Mouse (Mus musculus): Measurements from ENCODE around the gene Rpl18. TPM values are rescaled to one million over a fixed set of nuclear protein-coding genes. Genes with fewer than 3 reads are reported as not detected.

Rpl18 gene
- 100 to 1,000 TPM; 340 to 384 (median 357) TPM for total RNA-seq (2022)

DNA sequence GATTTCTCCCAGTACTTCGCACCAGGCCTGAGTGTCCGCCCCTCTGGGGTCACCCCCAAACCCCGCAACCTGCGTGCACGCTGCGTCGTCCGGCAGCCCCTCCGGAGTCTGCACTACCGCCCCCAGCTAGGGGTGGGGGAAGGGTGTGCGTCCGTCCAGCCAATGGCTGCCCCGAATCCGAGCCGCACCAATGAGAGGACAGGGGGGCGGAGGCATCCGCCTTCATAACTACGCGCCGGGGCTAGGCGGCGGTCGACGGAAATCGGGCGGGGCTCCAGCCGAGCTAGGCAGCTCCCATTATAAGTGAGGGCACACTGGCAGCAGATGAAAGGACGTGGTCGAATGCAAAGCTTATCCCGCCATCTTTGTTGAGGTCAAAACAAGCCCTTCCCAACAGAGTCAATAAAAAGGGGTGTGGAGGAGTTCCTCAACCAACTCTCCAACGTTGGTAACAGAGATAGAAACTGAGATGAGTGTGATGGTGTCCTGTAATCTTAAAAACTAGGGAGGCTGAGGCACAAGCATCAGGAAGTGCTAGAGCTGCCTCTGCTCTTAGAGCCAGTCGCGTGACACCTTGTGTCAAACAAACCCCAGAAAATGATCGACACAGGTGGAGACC lies at the start of gene Rpl18:
Gene Rpl18, plus strand, starts transcription at position 368 of the 619 bp plus-strand sequence.
- DNase-seq (ENCODE audit: low spot score in 2 of 2): peak; percentile 88 to 99

DNA sequence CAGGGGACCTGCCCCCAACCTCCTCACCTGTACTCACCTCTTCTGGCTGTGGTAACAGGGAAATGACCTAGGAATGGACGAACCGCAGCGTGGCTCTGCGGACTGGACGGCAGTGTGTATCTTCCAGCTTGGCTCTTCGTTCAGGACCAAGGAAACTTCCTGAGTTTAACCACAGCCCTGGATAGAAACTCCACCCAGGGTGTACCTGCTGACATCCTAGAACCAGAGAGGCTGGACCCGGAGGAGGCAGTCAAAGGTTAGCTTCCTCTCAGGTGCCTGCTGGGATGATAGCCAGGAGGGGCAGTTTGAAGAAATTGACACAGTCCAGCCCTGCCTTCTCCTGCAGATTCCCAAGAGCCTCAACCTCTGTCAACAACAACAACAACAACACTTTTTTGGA lies 49.1 kb upstream of the Rpl18 start, which contains the start of gene Fut2:
Gene Fut2, minus strand, starts transcription at position 234 of the 400 bp plus-strand sequence.
- no peak for DNase-seq (ENCODE audit: low spot score in 2 of 2)

DNA sequence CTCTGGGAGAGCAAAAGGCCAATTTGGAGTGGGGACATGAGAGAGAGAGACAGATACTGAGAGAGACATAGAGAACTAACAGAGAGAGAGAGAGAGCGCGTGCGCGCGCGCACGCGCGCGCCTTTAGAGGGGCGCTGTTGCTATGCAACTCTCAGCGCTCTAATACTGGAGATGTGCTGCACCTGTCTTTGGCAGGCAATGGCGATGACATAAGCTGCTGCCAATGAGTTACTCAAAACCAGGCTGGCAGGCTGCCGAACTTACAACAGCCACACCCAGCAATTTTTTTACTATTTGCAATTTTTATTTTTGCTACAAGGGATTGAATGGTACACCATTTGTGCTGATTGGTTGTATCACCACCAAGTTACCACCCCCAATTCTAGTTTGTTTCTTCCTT lies 47.5 kb upstream of the Rpl18 start:
- no peak for DNase-seq (ENCODE audit: low spot score in 2 of 2)

DNA sequence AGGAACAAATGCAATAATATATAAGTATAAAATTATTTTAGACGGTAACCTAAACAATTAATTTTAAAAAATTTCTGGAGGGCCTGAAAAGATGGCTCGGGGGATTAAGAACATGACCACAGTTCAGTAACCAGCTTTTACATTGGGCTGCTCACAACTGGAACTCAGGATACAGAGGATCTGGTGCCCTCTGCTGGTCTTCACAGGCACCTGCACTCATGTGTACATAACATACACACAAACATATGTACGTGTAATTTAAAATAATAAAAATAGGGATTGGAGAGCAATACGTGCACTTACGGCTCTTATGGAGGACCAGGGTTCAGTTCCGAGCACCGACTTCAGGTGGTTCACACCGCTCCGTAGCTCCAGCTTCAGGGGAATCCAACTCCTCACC lies 46.3 kb upstream of the Rpl18 start:
- DNase-seq (ENCODE audit: low spot score in 2 of 2): no peak

DNA sequence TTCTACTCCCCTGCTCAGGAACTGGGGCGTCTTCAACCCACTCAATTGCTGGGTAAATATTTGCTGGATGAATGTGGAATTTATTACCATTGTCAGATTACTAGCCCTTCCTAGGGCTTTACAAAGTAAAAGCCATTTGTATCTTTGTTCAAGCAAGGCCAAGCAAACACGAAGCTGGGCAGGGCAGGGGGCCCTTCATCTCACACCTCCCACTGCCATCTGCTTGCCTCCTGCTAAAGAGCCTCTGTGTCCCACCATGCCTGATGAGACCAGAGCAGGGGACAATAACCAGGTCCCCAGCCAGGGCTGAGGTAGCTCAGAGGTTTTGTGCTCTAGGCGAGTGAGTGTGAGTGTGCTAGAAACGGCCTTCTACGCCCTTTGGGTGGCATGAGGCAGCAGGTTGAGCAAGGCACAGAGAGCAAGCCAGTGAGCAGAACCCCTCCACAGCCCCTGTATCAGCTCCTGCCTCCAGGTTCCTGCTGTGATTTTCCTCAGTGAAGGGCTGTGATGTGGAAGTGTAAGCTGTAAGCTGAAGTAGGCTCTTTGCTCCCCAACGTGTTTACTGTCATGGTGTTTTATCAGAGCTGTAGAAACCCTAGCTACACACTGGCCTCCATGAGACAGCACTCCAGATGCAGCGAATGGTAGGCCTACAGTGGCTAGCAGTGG lies 37.5 kb upstream of the Rpl18 start:
- no peak for DNase-seq (ENCODE audit: low spot score in 2 of 2)

DNA sequence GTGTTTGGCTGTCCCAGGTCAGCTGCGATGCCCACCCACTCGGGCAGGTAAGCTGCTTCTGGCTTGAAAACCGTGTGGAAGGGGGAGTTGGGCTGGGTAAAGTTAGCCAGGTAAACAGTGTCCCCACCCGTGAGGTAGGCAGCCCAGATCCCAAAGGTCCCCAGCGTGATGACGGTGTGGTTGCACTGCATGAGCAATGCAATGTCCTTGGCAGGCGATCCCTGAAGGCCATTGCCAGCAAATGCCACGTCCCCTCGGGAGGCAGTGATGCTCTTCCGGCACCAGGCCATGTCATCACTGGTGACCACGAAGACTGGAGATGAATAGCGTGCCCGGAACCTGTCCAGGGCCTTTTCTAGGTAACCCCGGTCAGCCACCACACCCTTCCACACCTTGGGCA lies 36.7 kb upstream of the Rpl18 start:
- no peak for DNase-seq (ENCODE audit: low spot score in 2 of 2)

DNA sequence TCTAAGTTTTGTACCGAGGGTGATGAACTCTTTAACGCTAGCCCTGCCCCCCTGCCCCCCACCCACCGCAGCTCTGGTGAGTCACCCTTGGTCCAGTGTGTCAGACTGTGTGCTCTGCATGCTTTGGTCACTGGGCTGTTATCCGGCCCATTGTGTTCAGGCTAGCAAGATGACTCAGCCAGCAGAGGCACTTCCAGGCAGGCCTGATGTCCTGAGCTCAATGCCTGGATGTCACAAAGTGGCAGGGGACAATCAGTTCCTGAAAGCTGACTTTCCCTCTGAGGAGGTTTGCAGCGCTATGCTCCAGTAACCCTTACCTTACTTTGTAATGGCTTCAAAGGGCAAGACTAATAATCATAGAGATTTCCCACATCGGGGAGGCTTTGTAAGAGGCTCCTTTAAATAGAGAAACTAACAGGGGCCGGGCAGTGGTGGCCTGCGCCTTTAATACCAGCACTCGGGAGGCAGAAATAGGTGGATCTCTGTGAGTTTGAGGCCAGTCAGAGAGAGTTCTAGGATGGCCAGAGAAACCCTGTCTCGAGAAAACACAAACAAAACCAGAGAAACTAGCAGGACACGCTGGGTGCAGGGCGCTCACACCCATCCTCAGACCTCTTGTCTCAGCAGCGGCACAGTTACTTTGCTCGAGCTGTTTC lies 35.2 kb upstream of the Rpl18 start:
- no peak for DNase-seq (ENCODE audit: low spot score in 2 of 2)

DNA sequence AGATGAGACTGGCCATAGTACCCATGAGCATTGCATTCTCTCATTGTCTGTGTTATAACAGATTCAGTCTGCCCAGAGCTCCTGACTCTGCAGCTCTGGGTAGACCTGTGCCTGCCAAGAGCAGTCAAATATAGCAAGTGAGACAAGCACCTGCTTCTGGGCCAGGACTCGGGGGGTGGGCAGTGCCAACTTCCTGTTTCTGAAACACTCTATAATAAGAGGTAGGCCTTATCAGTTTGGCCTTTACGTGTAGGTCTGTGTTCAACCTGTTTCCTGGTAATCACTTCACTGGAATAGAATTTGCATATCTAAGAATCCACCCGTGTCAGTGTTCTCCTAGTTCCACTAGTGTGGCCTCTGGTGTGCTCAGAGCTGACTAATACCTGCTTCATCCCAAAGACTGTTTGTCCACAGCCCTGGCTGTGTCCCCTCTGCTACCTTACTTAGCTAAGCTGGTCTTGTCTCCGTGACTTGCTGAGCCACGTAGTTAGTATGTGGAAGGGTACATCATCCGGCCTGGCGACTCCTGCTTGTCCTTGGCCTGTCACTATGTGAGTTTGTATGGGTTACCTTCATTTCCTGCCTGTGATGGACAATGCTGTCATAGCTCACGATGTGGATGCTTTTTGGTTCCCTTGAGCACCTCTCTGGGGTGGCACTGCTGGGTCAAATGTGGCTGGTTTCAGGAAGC lies 34.1 kb upstream of the Rpl18 start:
- DNase-seq (ENCODE audit: low spot score in 2 of 2): no peak

DNA sequence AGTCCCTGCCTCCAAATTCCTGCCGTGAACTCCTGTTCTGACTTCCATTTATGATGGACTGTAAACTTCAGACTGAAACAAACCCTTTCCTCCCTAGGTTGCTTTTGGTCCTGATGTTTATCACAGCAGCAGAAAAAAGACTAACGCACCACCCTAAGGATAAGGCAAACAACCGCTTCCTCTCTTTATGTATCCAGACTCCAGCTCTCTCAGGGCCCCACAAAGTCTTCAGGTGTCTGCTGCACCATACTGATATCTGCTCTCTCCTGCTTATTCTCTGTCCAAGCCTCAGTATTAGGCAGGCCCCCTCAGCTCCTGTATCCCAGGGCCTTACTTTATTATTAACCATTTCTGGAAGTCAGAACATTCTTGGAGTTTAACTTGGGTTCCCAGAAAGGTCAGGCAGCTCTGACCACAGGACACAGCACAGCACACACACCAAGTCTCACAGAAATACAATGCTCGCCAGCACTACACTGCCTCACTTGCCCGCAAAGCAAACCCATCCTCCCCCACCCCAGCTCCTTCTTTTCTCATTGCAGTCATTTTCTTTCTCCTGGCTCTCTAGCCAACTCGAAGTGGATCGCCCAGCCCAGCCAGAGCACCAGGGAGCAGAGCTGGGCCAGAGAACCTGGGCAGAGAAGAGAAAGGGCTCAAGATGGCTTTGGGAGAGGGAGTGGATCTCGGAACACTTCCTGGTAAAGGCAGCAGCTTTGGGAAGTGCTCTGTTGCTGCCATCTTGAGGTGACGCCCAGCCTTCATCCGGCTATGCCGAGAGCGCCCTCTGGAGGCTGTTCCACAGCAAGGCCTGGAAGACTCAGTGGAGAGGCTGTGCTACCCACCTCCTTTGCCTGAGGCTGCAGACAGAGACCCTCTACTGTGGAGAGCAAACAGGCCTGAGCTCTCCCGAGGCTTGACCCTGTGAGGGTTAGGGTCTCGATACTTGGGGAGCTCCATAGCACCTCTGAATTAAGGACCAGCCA lies 32.8 kb upstream of the Rpl18 start:
- DNase-seq (ENCODE audit: low spot score in 2 of 2): peak; percentile 46 to 73

DNA sequence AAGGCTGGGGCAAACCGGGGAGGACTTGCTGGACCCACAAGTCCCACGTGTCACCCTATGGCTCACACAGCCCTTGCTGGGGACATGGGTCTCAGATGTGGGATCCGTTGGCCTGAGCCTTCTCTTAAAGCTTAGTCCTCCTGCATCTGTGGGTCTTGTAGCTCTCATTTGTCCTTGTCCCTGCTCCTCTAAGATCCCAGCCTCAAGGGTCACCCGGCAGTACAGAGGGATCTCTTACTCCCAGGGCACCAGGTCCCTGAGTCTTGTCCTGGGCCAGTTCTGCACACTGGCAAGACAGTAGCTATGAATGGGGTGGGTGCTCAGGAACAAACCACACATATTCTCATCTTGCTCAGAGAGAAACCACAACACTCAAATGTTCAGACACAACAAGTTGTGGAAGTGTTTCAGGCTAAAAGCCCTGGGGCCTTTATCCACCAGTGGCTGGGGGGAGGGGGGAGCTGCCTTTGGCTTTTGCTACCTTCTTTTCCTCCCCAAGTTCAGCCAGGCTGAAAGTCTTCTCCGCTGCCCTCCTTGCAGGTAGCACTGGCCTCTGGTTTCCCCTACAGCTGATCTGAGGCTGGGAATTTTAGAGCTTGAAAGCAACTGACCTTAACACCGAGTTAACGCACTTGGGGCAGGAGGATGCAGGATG lies 31.7 kb upstream of the Rpl18 start, which contains the start of gene Ntn5:
Gene Ntn5, plus strand, starts transcription at position 627 of the 655 bp plus-strand sequence.
- no peak for DNase-seq (ENCODE audit: low spot score in 2 of 2)

DNA sequence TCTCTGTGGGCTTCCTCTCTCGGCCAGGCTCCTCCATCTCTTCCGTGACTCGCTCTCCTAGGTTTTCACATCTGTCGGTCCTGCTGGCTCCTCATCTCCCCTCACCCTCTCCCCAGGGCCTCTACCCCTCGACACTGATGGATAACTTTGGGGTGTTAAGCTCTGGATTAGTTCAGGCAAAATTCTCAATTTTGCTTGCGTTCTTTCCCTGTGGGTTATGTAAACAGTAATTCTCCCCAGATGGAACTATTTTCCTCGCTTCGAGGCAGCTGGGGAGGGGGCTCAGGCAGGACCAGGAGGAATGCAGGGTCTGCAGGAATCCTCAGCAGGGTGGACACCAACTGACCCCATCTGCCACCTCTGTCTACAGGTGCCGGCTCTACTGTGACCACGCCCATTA lies 29.4 kb upstream of the Rpl18 start:
- no peak for DNase-seq (ENCODE audit: low spot score in 2 of 2)

DNA sequence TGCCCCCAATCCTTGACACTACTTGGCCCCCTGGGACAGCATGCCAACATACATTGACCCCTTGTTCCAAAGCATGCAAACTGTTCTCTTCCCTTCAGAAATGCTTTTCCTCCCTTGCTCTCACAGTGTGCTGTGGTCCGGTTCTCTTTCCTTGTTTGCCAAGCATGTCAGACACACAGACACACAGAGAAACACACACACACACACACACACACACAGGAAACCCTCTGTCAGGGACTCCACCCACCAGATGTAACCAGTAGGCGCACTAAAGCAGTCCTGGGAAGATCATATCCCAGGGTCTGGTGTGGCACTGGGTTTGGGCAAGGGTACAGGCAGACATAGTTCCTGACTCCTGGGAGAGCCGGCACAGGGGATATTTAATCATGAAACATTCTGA lies 28.4 kb upstream of the Rpl18 start:
- DNase-seq (ENCODE audit: low spot score in 2 of 2): no peak

DNA sequence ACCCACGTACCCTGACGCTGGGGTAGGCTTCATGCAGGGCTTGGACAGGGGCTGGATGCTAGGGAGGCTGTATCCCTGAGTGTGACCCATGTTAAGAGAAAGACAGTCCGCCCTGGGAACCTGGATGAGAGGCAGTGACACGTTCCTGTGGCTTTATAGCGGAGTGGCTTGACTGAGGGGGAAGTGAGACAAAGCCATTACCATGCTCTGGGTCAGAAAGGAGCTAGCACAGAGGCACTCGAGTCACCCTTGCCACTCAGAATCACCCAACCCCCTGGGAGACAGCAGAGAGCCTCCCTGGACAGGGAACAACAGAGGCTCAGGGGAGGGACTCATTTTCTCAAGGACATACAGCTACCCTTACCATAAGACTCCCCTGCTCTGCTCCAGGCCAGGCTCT lies 26.2 kb upstream of the Rpl18 start:
- no peak for DNase-seq (ENCODE audit: low spot score in 2 of 2)

DNA sequence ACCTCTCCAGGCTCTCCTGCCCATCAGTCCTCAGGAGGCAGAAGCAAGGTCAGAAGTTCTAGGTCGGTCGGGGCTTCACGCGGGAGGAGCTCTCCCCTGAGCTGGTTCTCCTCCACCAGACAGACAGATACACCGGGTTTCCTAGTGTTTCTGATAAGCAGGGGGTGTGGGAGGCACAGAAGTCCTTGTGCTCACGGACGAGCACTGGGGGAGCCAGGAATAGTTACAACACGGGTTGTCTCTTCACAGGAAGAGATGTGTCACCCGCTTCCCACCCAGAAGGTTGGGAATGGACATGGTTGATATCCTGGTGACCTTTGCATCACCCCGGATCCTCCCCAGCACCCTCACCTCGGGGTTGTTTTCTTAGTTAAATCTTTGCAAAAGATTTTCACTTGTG lies 25.5 kb upstream of the Rpl18 start:
- DNase-seq (ENCODE audit: low spot score in 2 of 2): no peak

DNA sequence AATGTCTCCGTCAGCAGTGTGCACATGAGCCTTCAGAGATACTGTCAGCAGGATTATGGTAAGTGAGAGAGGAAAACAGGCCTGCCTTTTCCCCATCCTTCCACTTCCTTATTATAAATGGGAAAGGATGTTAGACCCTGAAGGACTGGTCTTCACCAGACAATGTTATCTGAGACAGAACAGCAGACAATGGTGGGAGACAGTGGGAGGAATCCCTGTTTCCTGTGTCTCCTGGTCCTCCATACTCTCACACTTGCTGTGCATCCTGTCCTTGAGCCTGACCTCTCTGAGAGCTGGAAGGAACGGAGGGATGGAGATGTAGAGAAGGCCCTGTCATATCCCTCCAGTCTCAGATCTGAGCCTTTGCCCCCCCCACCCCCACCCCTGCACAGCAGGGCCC lies 22.9 kb upstream of the Rpl18 start:
- no peak for DNase-seq (ENCODE audit: low spot score in 2 of 2)

DNA sequence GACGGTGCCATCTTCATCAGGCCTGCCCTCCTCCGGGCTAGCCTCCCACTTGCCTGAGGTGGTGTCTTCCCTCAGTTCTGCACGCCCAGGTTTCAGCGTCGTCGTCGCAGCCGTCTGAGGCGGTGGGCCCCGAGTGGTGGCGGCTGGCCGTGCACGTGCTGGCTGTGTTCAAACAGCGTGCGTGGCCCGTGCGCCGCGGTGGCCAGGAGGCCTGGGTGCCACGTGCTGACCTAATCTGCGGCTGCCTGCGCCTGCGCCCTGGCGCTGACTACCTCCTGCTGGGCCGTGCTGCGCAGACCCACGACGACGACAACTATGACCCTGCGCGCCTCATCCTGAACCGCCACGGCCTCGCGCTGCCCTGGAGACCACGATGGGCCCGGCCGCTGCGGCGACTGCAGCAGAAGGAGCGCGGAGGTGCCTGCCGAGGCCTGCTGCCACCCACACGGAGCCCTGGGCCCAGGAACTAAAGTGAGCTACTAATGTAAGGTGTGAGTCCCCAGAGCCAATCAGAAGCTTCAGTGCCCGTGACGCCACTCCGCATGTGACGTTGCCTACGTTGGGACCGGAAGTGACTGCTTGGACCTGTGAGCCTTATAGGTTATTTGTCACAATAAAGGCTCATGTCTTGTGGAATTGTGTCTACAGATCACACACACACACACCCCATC lies 21.2 kb upstream of the Rpl18 start, which contains the start of gene Sec1:
Gene Sec1, minus strand, starts transcription at position 482 of the 671 bp plus-strand sequence.
- no peak for DNase-seq (ENCODE audit: low spot score in 2 of 2)

DNA sequence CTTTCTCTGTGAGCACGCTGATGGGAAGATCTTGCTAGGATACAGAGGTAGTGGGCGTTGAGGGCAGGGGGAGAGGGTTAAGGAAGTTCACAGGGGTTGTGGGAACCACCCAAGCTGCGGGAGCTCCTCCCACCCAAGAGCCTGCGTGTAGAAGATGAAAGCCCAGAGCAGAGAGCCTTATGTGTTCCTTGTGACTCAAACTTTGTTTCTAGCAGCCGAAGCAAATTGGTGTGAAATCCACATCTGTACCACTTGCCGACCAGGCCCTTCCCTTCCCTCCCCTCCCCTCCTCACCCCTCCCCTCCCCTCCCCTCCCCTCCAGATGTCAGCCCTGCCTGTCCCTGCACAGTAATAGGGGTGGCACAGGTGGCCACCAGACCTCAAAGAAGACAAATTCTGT lies 20.2 kb upstream of the Rpl18 start:
- DNase-seq (ENCODE audit: low spot score in 2 of 2): no peak

DNA sequence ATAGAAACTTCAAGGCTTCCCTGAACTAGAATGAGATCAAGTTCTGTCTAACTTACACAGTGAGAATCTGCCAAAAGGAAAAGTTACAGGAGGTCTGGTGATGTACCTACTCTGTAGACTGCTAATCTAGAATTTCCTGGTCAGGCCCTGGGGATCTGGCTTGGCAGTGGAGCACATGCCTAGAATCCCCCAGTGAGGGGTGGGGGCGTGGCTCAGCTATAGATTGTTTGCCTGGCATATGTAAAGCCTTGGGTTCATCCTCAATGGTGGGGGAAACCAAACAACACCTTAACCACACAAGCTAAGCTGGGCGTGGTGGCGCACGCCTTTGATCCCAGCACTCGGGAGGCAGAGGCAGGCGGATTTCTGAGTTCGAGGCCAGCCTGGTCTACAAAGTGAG lies 17.4 kb upstream of the Rpl18 start:
- DNase-seq (ENCODE audit: low spot score in 2 of 2): no peak

DNA sequence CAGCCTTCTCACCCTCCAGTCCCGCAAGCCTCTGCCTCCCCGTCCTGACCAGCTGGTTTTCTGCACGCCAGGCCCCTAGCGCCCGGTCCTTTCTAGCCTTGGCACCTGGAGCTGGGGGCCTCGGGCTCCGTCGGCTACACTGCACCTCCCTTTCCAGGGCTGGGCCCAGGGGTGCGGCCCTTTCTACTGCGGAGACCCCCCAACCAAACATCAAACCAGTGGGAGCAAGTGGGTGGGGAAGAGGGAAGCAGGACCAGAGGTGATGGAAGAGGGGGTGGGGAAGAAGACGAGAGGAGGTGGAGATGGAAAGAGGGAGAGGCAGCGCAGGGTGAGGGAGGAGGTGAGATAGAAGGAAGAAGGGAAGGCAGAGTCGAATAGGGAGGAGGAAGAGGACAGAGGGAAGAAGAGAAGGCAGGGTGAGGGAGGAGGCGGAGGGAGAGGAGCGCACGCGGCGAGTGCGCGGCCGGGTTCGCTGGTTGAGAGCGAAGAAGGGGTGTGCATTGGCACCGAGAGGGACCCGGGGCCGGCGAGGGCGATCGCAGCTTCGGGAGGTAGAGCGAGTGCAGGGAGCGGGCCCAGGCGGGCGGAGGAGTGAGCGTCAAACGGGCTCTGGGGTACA lies 15.6 kb upstream of the Rpl18 start, which contains the start of gene Car11:
Gene Car11, plus strand, starts transcription at position 321 of the 619 bp plus-strand sequence.
- DNase-seq (ENCODE audit: low spot score in 2 of 2): peak in 1 of 2 experiments; percentile 48
